Mouse (Mus musculus): ENCODE results near the gene Pxdc1. TPM values are rescaled to one million over a fixed set of nuclear protein-coding genes. Genes with fewer than 3 reads are reported as not detected.

The Pxdc1 gene
- polyA plus RNA-seq, 1 experiment from 2014 or later, result 4.9 TPM

- WGBS, result 81% methylated on average over 4 of the region's 4 CpGs
- no peaks in the 10 kb centered on the region for H3K9me3 ChIP-seq (ENCODE audit: low read depth, low read length)
These were observed 11.8 kb upstream of the Pxdc1 start for GRCm38 (mm10) chr13:34665074-34665473.

GRCm38 (mm10) chr13:34663762-34664161, 10.5 kb upstream of the Pxdc1 start:
- TF ChIP-seq CTCF (IDR thresholded peaks at IDR 0.05; ENCODE audit: low read depth), result no peak
- H3K27me3 ChIP-seq (ENCODE audit: insufficient read depth, low read length), result no peaks in the 10 kb centered on the region
- no peak overlapping the region for H3K9ac ChIP-seq
- no peak overlapping the region for H3K4me3 ChIP-seq (ENCODE audit: low read depth, low read length)
- DNase-seq (no peak), ATAC-seq (ENCODE audit: insufficient read depth) (no peak)
- H3K4me1 ChIP-seq (ENCODE audit: insufficient read depth), result no peaks in the 10 kb centered on the region
- no peaks in the 10 kb centered on the region for H3K36me3 ChIP-seq (ENCODE audit: insufficient read depth)
- 69% methylated on average over 6 of the region's 6 CpGs for WGBS
- H3K4me2 ChIP-seq, result no peak overlapping the region
- H3K27ac ChIP-seq (ENCODE audit: low read depth), result no peak overlapping the region
- H3K9me3 ChIP-seq (ENCODE audit: low read depth, low read length), result no peaks in the 10 kb centered on the region

More at GRCm38 (mm10) chr13:34665074-34665473, 11.8 kb upstream of the Pxdc1 start:
- H3K9ac ChIP-seq, result no peak overlapping the region
- H3K4me2 ChIP-seq, result no peak overlapping the region
- ATAC-seq (ENCODE audit: insufficient read depth) (no peak), DNase-seq (no peak)
- no peak for TF ChIP-seq CTCF (IDR thresholded peaks at IDR 0.05; ENCODE audit: low read depth)
- H3K4me3 ChIP-seq (ENCODE audit: low read depth, low read length), result no peak overlapping the region
- no peaks in the 10 kb centered on the region for H3K27me3 ChIP-seq (ENCODE audit: insufficient read depth, low read length)
- H3K27ac ChIP-seq (ENCODE audit: low read depth), result no peak overlapping the region
- H3K36me3 ChIP-seq (ENCODE audit: insufficient read depth), result no peaks in the 10 kb centered on the region
- no peaks in the 10 kb centered on the region for H3K4me1 ChIP-seq (ENCODE audit: insufficient read depth)

- no peak for ATAC-seq (ENCODE audit: insufficient read depth)
- no peak overlapping the region for H3K27ac ChIP-seq (ENCODE audit: low read depth)
- no peaks in the 10 kb centered on the region for H3K9me3 ChIP-seq (ENCODE audit: low read depth, low read length)
- no peaks in the 10 kb centered on the region for H3K27me3 ChIP-seq (ENCODE audit: insufficient read depth, low read length)
- no peak for DNase-seq
- no peak overlapping the region for H3K9ac ChIP-seq
- H3K4me1 ChIP-seq (ENCODE audit: insufficient read depth), result no peaks in the 10 kb centered on the region
- H3K4me3 ChIP-seq (ENCODE audit: low read depth, low read length), result no peak overlapping the region
- no peak for TF ChIP-seq CTCF (IDR thresholded peaks at IDR 0.05; ENCODE audit: low read depth)
- WGBS, result 33% methylated on average over 4 of the region's 4 CpGs
- H3K4me2 ChIP-seq, result no peak overlapping the region
- H3K36me3 ChIP-seq (ENCODE audit: insufficient read depth), result no peaks in the 10 kb centered on the region
These were observed 6.2 kb upstream of the Pxdc1 start for GRCm38 (mm10) chr13:34659507-34659906.

- Histone ChIP-seq H3K27ac (ENCODE audit: low read depth) (no peak overlapping the region), H3K36me3 (ENCODE audit: insufficient read depth) (no peaks in the 10 kb centered on the region), H3K9me3 (ENCODE audit: low read depth, low read length) (no peaks in the 10 kb centered on the region), H3K27me3 (ENCODE audit: insufficient read depth, low read length) (peaks cover 6% of the 10 kb centered on the region; the same call in 1 of the 2 replicates), H3K4me2 (no peak overlapping the region), H3K4me3 (ENCODE audit: low read depth, low read length) (no peak overlapping the region), H3K4me1 (ENCODE audit: insufficient read depth) (no peaks in the 10 kb centered on the region), H3K9ac (no peak overlapping the region)
- ATAC-seq (ENCODE audit: insufficient read depth), result no peak
- 79% methylated on average over 5 of the region's 5 CpGs for WGBS
- no peak for DNase-seq
- TF ChIP-seq CTCF (IDR thresholded peaks at IDR 0.05; ENCODE audit: low read depth), result no peak
These were observed 3.1 kb upstream of the Pxdc1 start for GRCm38 (mm10) chr13:34656351-34656750.

- Histone ChIP-seq H3K9ac (peak overlapping the region; percentile 74), H3K36me3 (ENCODE audit: insufficient read depth) (no peaks in the 10 kb centered on the region), H3K4me2 (peak overlapping the region; percentile 87), H3K4me1 (ENCODE audit: insufficient read depth) (no peaks in the 10 kb centered on the region), H3K27me3 (ENCODE audit: insufficient read depth, low read length) (peaks cover 13% of the 10 kb centered on the region; the same call in 1 of the 2 replicates), H3K27ac (ENCODE audit: low read depth) (peak overlapping the region; percentile 75), H3K4me3 (ENCODE audit: low read depth, low read length) (peak overlapping the region; percentile 56), H3K9me3 (ENCODE audit: low read depth, low read length) (no peaks in the 10 kb centered on the region)
- ATAC-seq (ENCODE audit: insufficient read depth), result peak; percentile 77
- DNase-seq, result peak; percentile 80
- WGBS, result under 1% methylated on average over 104 of the region's 105 CpGs
- TF ChIP-seq CTCF (IDR thresholded peaks at IDR 0.05; ENCODE audit: low read depth), result peak; percentile 35; the same call in 1 of the 2 replicates
These were observed 689 bp downstream of the Pxdc1 start for GRCm38 (mm10) chr13:34652353-34653241.

- Histone ChIP-seq H3K27me3 (ENCODE audit: insufficient read depth, low read length) (peaks cover 13% of the 10 kb centered on the region; the same call in 1 of the 2 replicates), H3K27ac (ENCODE audit: low read depth) (no peak overlapping the region; the same call in 1 of the 2 replicates), H3K9me3 (ENCODE audit: low read depth, low read length) (no peaks in the 10 kb centered on the region), H3K9ac (peak overlapping the region; percentile 74), H3K4me2 (peak overlapping the region; percentile 87), H3K4me1 (ENCODE audit: insufficient read depth) (no peaks in the 10 kb centered on the region), H3K36me3 (ENCODE audit: insufficient read depth) (no peaks in the 10 kb centered on the region), H3K4me3 (ENCODE audit: low read depth, low read length) (peak overlapping the region; percentile 56)
- TF ChIP-seq CTCF (IDR thresholded peaks at IDR 0.05; ENCODE audit: low read depth), result no peak
- WGBS, result under 1% methylated on average over 35 of the region's 35 CpGs
- peak; percentile 33 for ATAC-seq (ENCODE audit: insufficient read depth)
- DNase-seq, result no peak
These were observed 1.3 kb downstream of the Pxdc1 start for GRCm38 (mm10) chr13:34652016-34652352.

GRCm38 (mm10) chr13:34651474-34651991, 1.8 kb downstream of the Pxdc1 start:
- H3K9ac ChIP-seq, result peak overlapping the region; percentile 74
- H3K27me3 ChIP-seq (ENCODE audit: insufficient read depth, low read length), result peaks cover 13% of the 10 kb centered on the region; the same call in 1 of the 2 replicates
- 2% methylated on average over 24 of the region's 24 CpGs for WGBS
- DNase-seq (peak; percentile 74), ATAC-seq (ENCODE audit: insufficient read depth) (peak; percentile 30)
- H3K9me3 ChIP-seq (ENCODE audit: low read depth, low read length), result no peaks in the 10 kb centered on the region
- peak overlapping the region; percentile 56 for H3K4me3 ChIP-seq (ENCODE audit: low read depth, low read length)
- peak overlapping the region; percentile 87 for H3K4me2 ChIP-seq
- TF ChIP-seq CTCF (IDR thresholded peaks at IDR 0.05; ENCODE audit: low read depth), result no peak
- H3K27ac ChIP-seq (ENCODE audit: low read depth), result no peak overlapping the region
- no peaks in the 10 kb centered on the region for H3K4me1 ChIP-seq (ENCODE audit: insufficient read depth)
- no peaks in the 10 kb centered on the region for H3K36me3 ChIP-seq (ENCODE audit: insufficient read depth)

Measured in lung, embryonic 14.5 days (tissue).